Mouse (Mus musculus): Measurements from ENCODE around the gene Klrb1c.
"Not testable (repeated sequence)": the region's sequence is repeated elsewhere in the genome, so short reads cannot be mapped to it uniquely, and the experiment has no call there.

Gene Klrb1c

GRCm38 (mm10) chr6:128789115-128789514 lies at the start of gene Klrb1c:
Gene Klrb1c, minus strand, starts transcription at chr6:128789215.
- no peak for DNase-seq (ENCODE audit: low spot score)

- no peak for DNase-seq (ENCODE audit: low spot score)
These were observed 48.7 kb upstream of the Klrb1c start for GRCm38 (mm10) chr6:128837454-128838341.

GRCm38 (mm10) chr6:128836955-128837334 lies 47.9 kb upstream of the Klrb1c start:
- no peak for DNase-seq (ENCODE audit: low spot score)

- DNase-seq (ENCODE audit: low spot score), result no peak
These were observed 47.4 kb upstream of the Klrb1c start for GRCm38 (mm10) chr6:128836191-128836954.

GRCm38 (mm10) chr6:128835571-128835970 lies 46.6 kb upstream of the Klrb1c start:
- DNase-seq (ENCODE audit: low spot score), result peak; percentile 63

GRCm38 (mm10) chr6:128833046-128833445 lies 44.0 kb upstream of the Klrb1c start:
- DNase-seq (ENCODE audit: low spot score), result no peak

GRCm38 (mm10) chr6:128829837-128830236 lies 40.8 kb upstream of the Klrb1c start:
- DNase-seq (ENCODE audit: low spot score), result no peak

GRCm38 (mm10) chr6:128826781-128827180 lies 37.8 kb upstream of the Klrb1c start:
- no peak for DNase-seq (ENCODE audit: low spot score)

- DNase-seq (ENCODE audit: low spot score), result no peak
These were observed 37.1 kb upstream of the Klrb1c start, which contains the start of the genes Gm44511 and Klrb1b for GRCm38 (mm10) chr6:128826132-128826531. Gene Gm44511, minus strand, starts transcription at chr6:128826315. Gene Klrb1b, minus strand, starts transcription at chr6:128826331.

GRCm38 (mm10) chr6:128818083-128818802 lies 29.2 kb upstream of the Klrb1c start:
- DNase-seq (ENCODE audit: low spot score), result no peak

GRCm38 (mm10) chr6:128808532-128808931 lies 19.5 kb upstream of the Klrb1c start:
- DNase-seq (ENCODE audit: low spot score), result peak; percentile 65

GRCm38 (mm10) chr6:128807021-128807420 lies 18.0 kb upstream of the Klrb1c start:
- no peak for DNase-seq (ENCODE audit: low spot score)

GRCm38 (mm10) chr6:128804823-128805640 lies 16.0 kb upstream of the Klrb1c start:
- peak; percentile 76 for DNase-seq (ENCODE audit: low spot score)

GRCm38 (mm10) chr6:128802999-128803857 lies 14.2 kb upstream of the Klrb1c start:
- DNase-seq (ENCODE audit: low spot score), result peak; percentile 96

GRCm38 (mm10) chr6:128802557-128802956 lies 13.5 kb upstream of the Klrb1c start:
- DNase-seq (ENCODE audit: low spot score), result no peak

- DNase-seq (ENCODE audit: low spot score), result not testable (repeated sequence)
These were observed 11.7 kb upstream of the Klrb1c start for GRCm38 (mm10) chr6:128800696-128801095.

GRCm38 (mm10) chr6:128799896-128800270 lies 10.9 kb upstream of the Klrb1c start:
- no peak for DNase-seq (ENCODE audit: low spot score)

GRCm38 (mm10) chr6:128799144-128799895 lies 10.3 kb upstream of the Klrb1c start:
- peak; percentile 89 for DNase-seq (ENCODE audit: low spot score)

- peak; percentile 81 for DNase-seq (ENCODE audit: low spot score)
These were observed 9.7 kb upstream of the Klrb1c start for GRCm38 (mm10) chr6:128798772-128799143.
